Mouse (Mus musculus): ENCODE results near the gene Kcnj16. TPM values are rescaled to one million over a fixed set of nuclear protein-coding genes. Genes with fewer than 3 reads are reported as not detected.

Kcnj16 gene
- total RNA-seq (2014; rRNA removed) = 0.87 and 1.0 TPM in 2 replicates
- polyA plus RNA-seq (2012; rRNA removed) = 0.17 and 0.31 TPM in 2 replicates

DNA sequence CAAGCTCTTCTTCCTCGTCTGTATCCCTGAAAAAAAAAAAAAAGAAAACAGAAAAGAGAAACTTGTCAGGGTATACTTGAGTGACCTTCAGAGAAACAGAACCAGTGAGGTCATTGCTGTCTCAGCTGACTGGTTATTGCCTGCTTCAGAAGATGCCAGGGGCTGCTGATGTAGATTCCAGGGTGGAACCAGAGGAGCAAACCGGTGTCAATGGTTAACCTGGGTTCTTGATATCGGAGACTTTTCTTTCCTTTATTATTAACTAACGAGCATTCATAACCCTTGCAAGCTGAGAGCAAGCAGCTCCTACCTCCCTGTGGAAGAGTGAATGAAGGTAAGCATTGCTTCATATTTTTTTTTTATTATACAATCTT lies at the start of gene Kcnj16:
Gene Kcnj16, plus strand, starts transcription at position 272 of the 374 bp plus-strand sequence.
- H3K27me3 ChIP-seq (ENCODE audit: control insufficient read depth, insufficient read depth, low read length) = no peaks in the 10 kb centered on the region
- TF ChIP-seq POLR2A (IDR thresholded peaks at IDR 0.05; ENCODE audit: extremely low read depth, insufficient read depth, low read length) = no peak
- no peak for TF ChIP-seq CTCF (IDR thresholded peaks at IDR 0.05; ENCODE audit: low read depth, low read length)
- H3K36me3 ChIP-seq (ENCODE audit: control insufficient read depth, insufficient read depth, low read length) = no peaks in the 10 kb centered on the region
- no peaks in the 10 kb centered on the region for H3K79me2 ChIP-seq (ENCODE audit: control insufficient read depth, insufficient read depth, low read length)
- DNase-seq (ENCODE audit: extremely low read depth, low read depth, low spot score) = peak; percentile 37
- no peak within 1 kb of the TSS for H3K9ac ChIP-seq (ENCODE audit: low read depth, low read length)
- no peaks in the 10 kb centered on the region for H3K4me1 ChIP-seq (ENCODE audit: control insufficient read depth, insufficient read depth, low read length)
- no peak within 1 kb of the TSS for H3K4me3 ChIP-seq (ENCODE audit: insufficient read depth, low read depth, low read length)
- WGBS = 50% methylated on average over 4 of the region's 4 CpGs
- H3K27ac ChIP-seq (replicated peaks; ENCODE audit: insufficient read depth, low read depth, low read length) = no peak within 1 kb of the TSS

DNA sequence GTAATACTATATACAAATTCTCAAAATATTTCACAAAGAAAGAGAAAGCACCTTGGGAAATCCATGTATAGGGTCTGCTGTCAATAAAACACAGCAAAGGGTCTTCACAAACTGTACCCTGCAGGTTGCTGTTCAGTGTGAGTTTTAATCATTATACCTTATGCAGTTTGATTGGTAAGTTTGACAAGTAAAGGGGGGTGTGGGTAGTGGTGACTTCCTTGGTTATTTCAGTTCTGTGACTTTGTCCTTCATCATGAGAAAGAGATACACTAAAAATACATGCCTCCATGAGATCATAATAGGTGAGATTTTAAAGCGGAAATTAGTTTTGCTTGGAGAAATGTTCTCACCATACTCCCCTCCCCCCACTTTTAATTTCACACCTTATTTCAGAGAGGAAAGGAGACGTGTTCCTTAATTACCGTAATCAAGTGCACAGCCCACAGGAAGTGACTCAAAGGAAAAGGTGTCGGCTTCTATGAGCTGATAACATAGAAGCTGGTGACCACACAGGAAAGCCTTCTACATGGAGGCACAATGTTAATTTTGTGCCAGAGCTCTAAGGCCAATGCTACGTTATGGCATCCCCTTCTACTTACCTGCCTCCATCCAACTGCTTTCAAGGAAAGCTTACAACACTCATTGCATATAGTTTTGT lies 48.9 kb upstream of the Kcnj16 start:
- DNase-seq (ENCODE audit: extremely low read depth, low read depth, low spot score) = no peak
- Histone ChIP-seq H3K27ac (replicated peaks; ENCODE audit: insufficient read depth, low read depth, low read length) (no peak overlapping the region), H3K4me1 (ENCODE audit: control insufficient read depth, insufficient read depth, low read length) (no peaks in the 10 kb centered on the region), H3K79me2 (ENCODE audit: control insufficient read depth, insufficient read depth, low read length) (no peaks in the 10 kb centered on the region), H3K36me3 (ENCODE audit: control insufficient read depth, insufficient read depth, low read length) (no peaks in the 10 kb centered on the region), H3K27me3 (ENCODE audit: control insufficient read depth, insufficient read depth, low read length) (no peaks in the 10 kb centered on the region), H3K4me3 (ENCODE audit: insufficient read depth, low read depth, low read length) (no peak overlapping the region), H3K9ac (ENCODE audit: low read depth, low read length) (no peak overlapping the region)
- WGBS = 74% methylated on average over 5 of the region's 5 CpGs
- TF ChIP-seq POLR2A (IDR thresholded peaks at IDR 0.05; ENCODE audit: extremely low read depth, insufficient read depth, low read length) (no peak), CTCF (IDR thresholded peaks at IDR 0.05; ENCODE audit: low read depth, low read length) (no peak)

DNA sequence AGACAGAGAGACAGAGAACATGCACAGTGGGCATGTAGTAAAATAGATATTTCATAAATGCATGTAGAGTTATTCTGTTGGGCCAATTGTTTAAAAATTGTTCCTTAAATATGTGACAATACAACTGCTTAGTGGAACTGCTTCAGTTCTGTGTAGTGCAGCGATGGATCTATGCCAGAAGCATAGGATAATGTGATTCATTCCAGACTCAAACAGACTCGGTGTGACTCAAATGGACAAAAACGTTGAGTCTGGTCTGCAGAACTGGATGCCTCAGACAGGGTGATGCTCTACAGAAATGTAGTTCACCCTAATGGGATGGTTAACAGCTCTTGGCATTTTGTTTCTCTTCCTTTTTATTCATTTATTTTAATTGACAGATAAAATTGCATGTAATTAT lies 32.1 kb upstream of the Kcnj16 start:
- Histone ChIP-seq H3K4me3 (ENCODE audit: insufficient read depth, low read depth, low read length) (no peak overlapping the region), H3K27me3 (ENCODE audit: control insufficient read depth, insufficient read depth, low read length) (no peaks in the 10 kb centered on the region), H3K36me3 (ENCODE audit: control insufficient read depth, insufficient read depth, low read length) (no peaks in the 10 kb centered on the region), H3K27ac (replicated peaks; ENCODE audit: insufficient read depth, low read depth, low read length) (no peak overlapping the region), H3K79me2 (ENCODE audit: control insufficient read depth, insufficient read depth, low read length) (no peaks in the 10 kb centered on the region), H3K4me1 (ENCODE audit: control insufficient read depth, insufficient read depth, low read length) (no peaks in the 10 kb centered on the region), H3K9ac (ENCODE audit: low read depth, low read length) (no peak overlapping the region)
- TF ChIP-seq CTCF (IDR thresholded peaks at IDR 0.05; ENCODE audit: low read depth, low read length) (no peak), POLR2A (IDR thresholded peaks at IDR 0.05; ENCODE audit: extremely low read depth, insufficient read depth, low read length) (no peak)
- no peak for DNase-seq (ENCODE audit: extremely low read depth, low read depth, low spot score)
- 75% methylated on average over 3 of the region's 3 CpGs for WGBS

DNA sequence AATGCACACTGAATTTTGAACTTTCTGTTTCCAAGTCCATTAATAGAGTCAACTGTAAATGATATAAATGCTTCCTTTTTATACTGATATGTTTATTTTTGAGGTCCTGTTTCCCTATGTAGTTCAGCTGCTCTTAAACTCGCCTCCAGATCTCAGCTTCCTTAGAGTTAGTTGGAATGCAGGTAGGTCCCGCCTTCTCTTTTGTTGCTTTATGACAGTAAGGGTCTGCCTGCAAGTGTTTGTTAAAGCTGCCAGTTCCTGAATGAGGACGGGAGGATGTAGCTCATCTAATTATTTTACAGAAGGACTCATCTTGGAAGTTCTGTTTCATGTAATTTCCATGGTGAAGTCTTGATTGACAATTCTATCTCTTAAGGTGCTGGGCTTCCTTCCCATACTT lies 25.6 kb upstream of the Kcnj16 start:
- Histone ChIP-seq H3K27ac (replicated peaks; ENCODE audit: insufficient read depth, low read depth, low read length) (no peak overlapping the region), H3K4me3 (ENCODE audit: insufficient read depth, low read depth, low read length) (no peak overlapping the region), H3K36me3 (ENCODE audit: control insufficient read depth, insufficient read depth, low read length) (no peaks in the 10 kb centered on the region), H3K27me3 (ENCODE audit: control insufficient read depth, insufficient read depth, low read length) (no peaks in the 10 kb centered on the region), H3K4me1 (ENCODE audit: control insufficient read depth, insufficient read depth, low read length) (no peaks in the 10 kb centered on the region; the same call in 1 of the 2 replicates), H3K79me2 (ENCODE audit: control insufficient read depth, insufficient read depth, low read length) (no peaks in the 10 kb centered on the region), H3K9ac (ENCODE audit: low read depth, low read length) (no peak overlapping the region)
- TF ChIP-seq POLR2A (IDR thresholded peaks at IDR 0.05; ENCODE audit: extremely low read depth, insufficient read depth, low read length) (no peak), CTCF (IDR thresholded peaks at IDR 0.05; ENCODE audit: low read depth, low read length) (no peak)
- WGBS = 29% methylated on average over 3 of the region's 3 CpGs
- no peak for DNase-seq (ENCODE audit: extremely low read depth, low read depth, low spot score)

DNA sequence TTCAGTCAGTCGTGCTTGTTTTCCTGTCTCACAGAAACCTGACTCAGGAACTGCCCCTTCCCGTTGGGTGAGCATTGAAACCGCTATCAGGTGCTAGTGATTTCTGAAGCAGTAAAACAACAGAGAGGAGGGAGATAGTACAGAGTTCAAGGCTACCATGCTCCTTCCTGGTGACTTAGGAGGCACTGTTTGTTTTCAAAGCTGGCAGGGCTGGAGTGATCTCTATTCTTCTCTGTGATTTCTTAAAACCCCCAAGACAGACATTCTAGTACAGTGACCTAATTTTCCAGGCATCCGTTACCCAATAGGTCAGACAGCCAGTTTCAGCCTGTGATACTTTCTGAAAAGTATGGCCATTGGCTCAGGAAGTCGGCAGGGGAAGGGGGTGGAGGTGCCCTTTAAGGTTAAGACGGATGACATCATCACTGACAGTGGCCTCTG lies 25.1 kb upstream of the Kcnj16 start:
- H3K27ac ChIP-seq (replicated peaks; ENCODE audit: insufficient read depth, low read depth, low read length) = no peak overlapping the region
- H3K79me2 ChIP-seq (ENCODE audit: control insufficient read depth, insufficient read depth, low read length) = no peaks in the 10 kb centered on the region
- H3K27me3 ChIP-seq (ENCODE audit: control insufficient read depth, insufficient read depth, low read length) = no peaks in the 10 kb centered on the region
- no peak overlapping the region for H3K4me3 ChIP-seq (ENCODE audit: insufficient read depth, low read depth, low read length)
- no peak for DNase-seq (ENCODE audit: extremely low read depth, low read depth, low spot score)
- no peak overlapping the region for H3K9ac ChIP-seq (ENCODE audit: low read depth, low read length)
- H3K4me1 ChIP-seq (ENCODE audit: control insufficient read depth, insufficient read depth, low read length) = no peaks in the 10 kb centered on the region; the same call in 1 of the 2 replicates
- H3K36me3 ChIP-seq (ENCODE audit: control insufficient read depth, insufficient read depth, low read length) = no peaks in the 10 kb centered on the region
- WGBS = 37% methylated on average over 6 of the region's 6 CpGs
- TF ChIP-seq CTCF (IDR thresholded peaks at IDR 0.05; ENCODE audit: low read depth, low read length) (no peak), POLR2A (IDR thresholded peaks at IDR 0.05; ENCODE audit: extremely low read depth, insufficient read depth, low read length) (no peak)

DNA sequence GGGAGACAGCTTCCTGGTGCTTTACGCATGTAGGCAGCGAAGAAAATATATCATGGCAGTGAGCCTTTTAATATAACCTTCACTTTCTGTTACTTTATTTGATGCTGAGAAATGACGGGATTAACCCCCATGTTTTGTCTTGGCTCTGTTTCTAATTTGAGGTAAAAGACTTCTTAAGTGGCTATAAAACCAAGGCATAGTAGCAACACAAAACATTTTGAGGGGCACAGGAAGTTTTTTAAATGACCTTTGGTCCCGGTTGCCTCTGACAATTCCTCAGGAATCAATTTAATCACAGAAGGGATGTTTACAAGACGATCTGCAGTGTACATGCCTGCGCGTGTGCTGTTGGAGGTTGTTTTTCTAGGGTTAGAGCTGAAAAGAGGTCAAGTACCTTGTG lies 11.2 kb upstream of the Kcnj16 start:
- H3K79me2 ChIP-seq (ENCODE audit: control insufficient read depth, insufficient read depth, low read length) = no peaks in the 10 kb centered on the region

More for the DNA sequence above, 11.2 kb upstream of the Kcnj16 start:
- 40% methylated on average over 7 of the region's 7 CpGs for WGBS
- Histone ChIP-seq H3K27me3 (ENCODE audit: control insufficient read depth, insufficient read depth, low read length) (no peaks in the 10 kb centered on the region), H3K36me3 (ENCODE audit: control insufficient read depth, insufficient read depth, low read length) (no peaks in the 10 kb centered on the region), H3K9ac (ENCODE audit: low read depth, low read length) (no peak overlapping the region), H3K4me1 (ENCODE audit: control insufficient read depth, insufficient read depth, low read length) (no peaks in the 10 kb centered on the region), H3K27ac (replicated peaks; ENCODE audit: insufficient read depth, low read depth, low read length) (no peak overlapping the region), H3K4me3 (ENCODE audit: insufficient read depth, low read depth, low read length) (no peak overlapping the region)
- no peak for DNase-seq (ENCODE audit: extremely low read depth, low read depth, low spot score)
- TF ChIP-seq CTCF (IDR thresholded peaks at IDR 0.05; ENCODE audit: low read depth, low read length) (no peak), POLR2A (IDR thresholded peaks at IDR 0.05; ENCODE audit: extremely low read depth, insufficient read depth, low read length) (no peak)
